Mouse (Mus musculus) heart, adult 2 months (tissue): ENCODE data around the gene Itgb7. TPM values are rescaled to one million over a fixed set of nuclear protein-coding genes. Genes with fewer than 3 reads are reported as not detected.

Source experiments
- DNase-seq, 2 experiments: peaks; one replicate each; pipeline ENCODE4 v3.0.0; 2021
- H3K27ac ChIP-seq: fragments of 200-600 bp; 2 replicates; pipeline ENCODE4 v1.8.1; 2022
- H3K27me3 ChIP-seq: fragments of 200-500 bp; 2 replicates; pipeline ENCODE4 v1.6.1; 2012; ENCODE audit warnings: mild to moderate bottlenecking, low read length, inconsistent platforms, mixed read lengths; ENCODE audit not compliant: control insufficient read depth, insufficient read depth
- H3K36me3 ChIP-seq: fragments of 200-500 bp; 2 replicates; pipeline ENCODE4 v1.6.1; 2012; ENCODE audit warnings: low read length, inconsistent platforms; ENCODE audit not compliant: control insufficient read depth, insufficient read depth
- H3K4me1 ChIP-seq: fragments of 200-500 bp; 2 replicates; pipeline ENCODE4 v1.6.1; 2011; ENCODE audit warnings: low read length; ENCODE audit not compliant: control insufficient read depth, insufficient read depth
- H3K4me3 ChIP-seq: fragments of 200-600 bp; 2 replicates; pipeline ENCODE4 v1.8.1; 2022
- H3K79me2 ChIP-seq: fragments of 200-500 bp; replicated peaks from 2 replicates; pipeline ENCODE4 v1.6.1; 2012; ENCODE audit warnings: mild to moderate bottlenecking, inconsistent platforms, low read length, moderate library complexity, mixed read lengths; ENCODE audit not compliant: control insufficient read depth, insufficient read depth
- H3K9ac ChIP-seq: fragments of 200-500 bp; 2 replicates; pipeline ENCODE4 v1.6.1; 2012; ENCODE audit warnings: low read depth, mild to moderate bottlenecking, control low read depth, inconsistent platforms, low read length, mixed read lengths
- CTCF ChIP-seq: fragments of 200-600 bp; IDR thresholded peaks from 2 replicates; pipeline ENCODE4 v1.8.1; 2022; ENCODE audit warnings: antibody characterized with exemption, mild to moderate bottlenecking, moderate library complexity
- EP300 ChIP-seq: fragments of 200-500 bp; IDR thresholded peaks from 2 replicates; pipeline ENCODE4 v1.6.1; 2011; ENCODE audit warnings: low read depth, low read length, control low read depth; ENCODE audit not compliant: insufficient read depth
- POLR2A ChIP-seq: fragments of 200-500 bp; IDR thresholded peaks from 2 replicates; pipeline ENCODE4 v1.6.1; 2011; ENCODE audit warnings: mild to moderate bottlenecking, low read depth, low read length, control low read depth; ENCODE audit not compliant: insufficient read depth
- WGBS: fragments of 180-500 bp; shearing (Covaris S2); methylation state at CpG from one replicate; pipeline ENCODE4 v1.1.7; 2018; 5-methylcytosine and 5-hydroxymethylcytosine counted together
- intact Hi-C: fragments of 180-260 bp; cut with DNase I; formaldehyde crosslinking; loops from one replicate; pipeline ENCODE4 v1.15.1; 2025
- polyA plus RNA-seq: library from polyadenylated mRNA; depleted of rRNA; stranded (reverse); fragments of >200 nt; gene quantifications from 2 replicates; pipeline ENCODE4 v1.2.3, GENCODE M21; 2012
- total RNA-seq, 2 experiments: library from RNA; stranded (reverse); gene quantifications; 2 replicates each; pipeline ENCODE4 v1.2.3; 2021

The Itgb7 gene
- total and polyA plus RNA-seq, 3 experiments: 1.5 to 4.6 (median 2.0) TPM

DNA sequence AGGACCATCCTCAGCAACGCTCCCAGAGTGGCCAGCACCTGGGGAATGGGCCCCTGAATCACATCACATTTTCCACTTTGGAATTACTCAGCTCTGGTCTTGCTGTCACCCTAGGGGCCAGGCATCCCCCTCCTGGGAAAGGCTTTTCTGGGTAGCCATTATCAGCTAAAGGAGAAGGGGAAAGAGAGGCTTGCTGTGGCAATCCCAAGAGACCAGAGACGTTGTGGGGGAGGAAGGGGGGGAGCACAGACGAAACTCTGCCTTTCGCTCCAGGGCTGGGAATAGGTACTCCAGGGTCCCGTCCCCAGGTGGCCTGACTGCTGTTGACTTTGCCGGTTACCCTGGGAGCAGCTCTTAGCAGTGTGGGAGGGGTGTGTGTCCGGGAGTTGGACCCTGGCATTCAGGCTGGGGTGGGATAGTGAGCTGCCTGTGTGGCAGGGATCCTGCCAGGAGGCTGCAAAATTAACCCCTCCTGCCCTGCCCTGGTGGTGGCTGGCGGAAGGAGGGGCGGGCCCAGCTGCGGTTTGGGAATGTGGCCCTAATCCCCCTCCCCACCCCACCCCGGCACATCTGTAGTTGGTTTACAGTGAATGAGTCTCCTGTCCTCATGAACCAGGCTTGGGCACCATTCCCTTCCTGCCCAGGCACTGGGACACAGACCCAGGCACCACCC lies 27.0 kb upstream of the Itgb7 start:
- Histone ChIP-seq H3K79me2 (no peaks in the 10 kb centered on the region), H3K4me1 (peaks cover 8% of the 10 kb centered on the region; the same call in 1 of the 2 replicates), H3K27ac (peak overlapping the region; percentile 81), H3K27me3 (no peaks in the 10 kb centered on the region), H3K9ac (no peak overlapping the region), H3K36me3 (no peaks in the 10 kb centered on the region), H3K4me3 (no peak overlapping the region; the same call in 1 of the 2 replicates)
- intact Hi-C loops: no loop called here
- peak in 1 of 2 experiments; percentile 20 for DNase-seq
- TF ChIP-seq EP300: no peak
- TF ChIP-seq POLR2A: no peak
- no peak for TF ChIP-seq CTCF
- WGBS: 49% methylated on average over 11 of the region's 11 CpGs

DNA sequence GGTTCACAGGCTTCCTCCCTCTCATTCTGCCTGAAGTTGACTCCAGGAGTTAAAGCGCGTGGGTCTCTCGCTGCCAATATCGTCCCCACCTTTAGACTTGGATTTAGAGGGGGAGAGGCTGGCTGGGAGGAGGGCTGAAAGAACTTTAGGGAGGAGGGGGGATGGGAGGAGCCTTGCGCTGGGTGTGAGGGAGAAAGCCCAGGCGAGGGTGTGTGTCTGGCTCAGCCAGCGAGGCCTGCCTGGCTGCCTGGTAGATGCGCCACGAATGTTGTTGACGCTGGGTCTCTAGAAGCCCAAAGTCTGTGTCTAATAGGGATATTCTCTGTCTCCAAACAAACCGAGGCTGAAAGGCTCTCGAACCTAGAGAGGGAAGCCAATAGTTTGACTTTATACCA lies 26.3 kb upstream of the Itgb7 start:
- peak overlapping the region; percentile 81 for H3K27ac ChIP-seq
- H3K4me3 ChIP-seq: peak overlapping the region; percentile 60
- TF ChIP-seq EP300 (no peak), POLR2A (peak; percentile 64), CTCF (no peak)
- no peaks in the 10 kb centered on the region for H3K27me3 ChIP-seq
- peaks cover 8% of the 10 kb centered on the region; the same call in 1 of the 2 replicates for H3K4me1 ChIP-seq
- H3K9ac ChIP-seq: peak overlapping the region; percentile 91
- no peaks in the 10 kb centered on the region for H3K36me3 ChIP-seq
- DNase-seq: peak; percentile 75 to 76
- 53% methylated on average over 12 of the region's 12 CpGs for WGBS
- no peaks in the 10 kb centered on the region for H3K79me2 ChIP-seq
- intact Hi-C loops: no loop called here

DNA sequence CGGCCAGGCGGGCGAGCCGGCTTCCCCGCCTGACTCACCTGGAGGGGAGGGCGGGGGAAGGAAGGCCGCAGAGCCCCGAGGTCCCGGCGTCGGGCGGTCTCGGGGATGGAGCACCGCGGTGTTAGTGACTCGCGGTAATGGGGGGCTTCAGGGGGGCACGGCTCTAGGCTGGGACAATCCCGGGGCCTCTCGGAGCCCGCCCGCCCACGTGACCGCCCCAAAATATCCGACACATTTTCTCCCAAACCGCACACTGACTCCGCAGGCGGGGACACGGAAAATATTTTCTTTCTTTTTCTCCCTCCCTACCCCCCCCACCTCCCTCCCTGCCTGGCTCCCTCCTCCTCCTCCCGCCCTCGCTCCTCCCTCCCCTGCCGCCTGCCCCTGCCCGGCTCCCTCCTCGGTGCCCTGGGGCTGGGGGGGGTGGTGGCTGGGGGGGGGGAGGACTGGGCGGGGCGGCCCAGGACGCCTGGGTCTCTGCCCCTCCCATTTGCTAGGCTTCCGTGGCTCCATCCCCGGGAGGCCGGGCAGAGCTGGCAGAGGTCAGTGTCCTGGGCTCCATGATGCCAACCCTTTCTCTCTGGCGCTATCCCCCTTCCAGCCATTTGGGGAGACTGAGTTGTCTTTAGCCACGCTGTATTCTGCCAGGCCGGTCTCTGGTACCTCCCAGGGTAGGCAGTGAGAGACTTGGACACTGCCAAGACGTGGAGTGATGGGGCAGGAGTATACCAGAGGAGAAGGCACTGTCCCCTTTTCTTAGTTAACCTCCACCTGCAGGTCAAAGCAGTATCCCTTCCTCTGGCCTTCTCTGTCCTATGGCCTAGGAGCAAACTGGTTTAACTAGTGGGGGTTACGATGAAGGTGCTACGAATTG lies 25.7 kb upstream of the Itgb7 start, which contains the start of gene Rarg:
Rarg (minus strand) TSS at position 316 of the 874 bp plus-strand sequence.
- DNase-seq: peak; percentile 69 to 72
- intact Hi-C loops: no loop called here
- no peaks in the 10 kb centered on the region for H3K27me3 ChIP-seq
- peak within 1 kb of the TSS; percentile 81 for H3K27ac ChIP-seq
- WGBS: 5% methylated on average over 39 of the region's 46 CpGs
- no peak for TF ChIP-seq EP300
- peak; percentile 12; the same call in 1 of the 2 replicates for TF ChIP-seq POLR2A
- no peaks in the 10 kb centered on the region for H3K79me2 ChIP-seq
- no peaks in the 10 kb centered on the region for H3K36me3 ChIP-seq
- peak within 1 kb of the TSS; percentile 60 for H3K4me3 ChIP-seq
- H3K4me1 ChIP-seq: peaks cover 8% of the 10 kb centered on the region; the same call in 1 of the 2 replicates
- H3K9ac ChIP-seq: peak within 1 kb of the TSS; percentile 91

DNA sequence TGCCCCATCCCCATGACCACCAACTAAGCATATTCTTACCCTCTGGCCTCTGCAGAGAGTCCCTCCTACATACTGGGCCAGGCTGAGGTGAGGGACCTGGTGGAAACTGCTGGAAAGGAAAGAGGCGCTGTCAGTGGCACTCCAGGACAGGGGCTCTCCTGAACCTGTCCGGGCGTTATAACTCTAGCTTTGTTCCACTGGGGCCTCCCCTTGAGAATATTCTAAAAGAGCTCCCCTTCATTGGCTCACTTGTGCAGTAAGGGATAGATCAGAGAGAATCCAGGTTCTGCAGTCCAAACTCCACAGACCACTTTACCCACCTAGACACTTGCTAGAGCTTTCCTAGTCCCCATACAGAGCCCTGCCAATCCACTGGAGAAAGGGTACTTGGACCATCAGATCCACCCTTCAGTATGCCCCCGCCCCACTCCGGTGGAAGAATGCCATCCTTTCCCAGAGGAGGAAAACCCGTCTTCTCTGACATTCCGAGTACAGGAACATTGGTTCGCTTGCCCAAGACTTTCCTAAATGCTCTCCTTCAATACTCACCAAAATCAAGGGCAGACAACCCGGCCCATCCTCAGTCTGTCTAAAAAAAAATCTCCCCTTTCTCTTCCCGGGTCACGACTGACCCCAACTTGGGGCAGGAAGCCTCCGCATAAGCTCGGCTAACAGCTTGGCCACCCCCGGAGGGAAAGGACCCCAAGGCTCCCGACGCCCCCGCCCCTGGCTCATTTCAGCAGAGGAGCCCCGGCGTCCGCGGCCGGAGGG lies 24.9 kb upstream of the Itgb7 start:
- no peaks in the 10 kb centered on the region for H3K27me3 ChIP-seq
- H3K27ac ChIP-seq: peak overlapping the region; percentile 81
- WGBS: 19% methylated on average over 22 of the region's 22 CpGs
- H3K9ac ChIP-seq: peak overlapping the region; percentile 91
- TF ChIP-seq CTCF: no peak
- no peak for TF ChIP-seq EP300
- TF ChIP-seq POLR2A: no peak
- intact Hi-C loops: no loop called here
- H3K4me3 ChIP-seq: peak overlapping the region; percentile 60
- no peaks in the 10 kb centered on the region for H3K36me3 ChIP-seq
- H3K4me1 ChIP-seq: peaks cover 8% of the 10 kb centered on the region; the same call in 1 of the 2 replicates
- no peaks in the 10 kb centered on the region for H3K79me2 ChIP-seq
- peak in 1 of 2 experiments; percentile 20 for DNase-seq

DNA sequence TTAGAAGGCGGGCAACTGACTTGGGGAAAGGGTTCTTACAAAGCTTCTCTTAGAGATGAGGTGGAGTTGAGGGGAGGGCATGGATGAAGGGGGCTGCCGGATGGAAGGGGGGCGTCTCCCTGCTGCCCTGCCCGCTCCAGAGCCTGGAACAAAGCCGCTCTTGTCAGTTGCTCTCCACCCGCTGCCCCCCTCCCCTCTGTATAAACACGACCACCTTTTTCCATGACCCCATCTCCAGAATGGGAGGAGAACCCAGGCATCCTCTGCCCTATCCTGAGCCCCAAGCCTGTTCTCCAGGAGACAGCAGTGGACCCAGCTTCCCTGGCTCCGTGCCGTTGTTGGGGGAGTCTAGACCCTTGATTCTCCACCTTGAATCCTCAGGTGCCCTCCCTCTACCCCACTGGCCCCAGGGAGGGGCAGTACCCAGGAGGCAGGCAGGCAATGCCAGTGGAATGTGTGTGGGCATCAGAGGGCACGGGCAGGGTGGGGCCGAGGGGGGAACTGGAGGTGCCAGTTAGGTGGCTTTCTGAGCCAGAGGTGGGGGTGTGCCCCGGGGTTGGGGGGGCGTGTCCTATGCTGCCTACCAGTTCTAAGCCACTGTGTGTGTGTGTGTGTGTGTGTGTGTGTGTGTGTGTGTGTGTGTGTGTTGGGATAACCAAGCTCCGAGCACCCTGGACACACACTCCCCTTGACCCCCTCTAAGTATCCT lies 24.0 kb upstream of the Itgb7 start:
- no peaks in the 10 kb centered on the region for H3K27me3 ChIP-seq
- no peak overlapping the region for H3K9ac ChIP-seq
- 58% methylated on average over 14 of the region's 14 CpGs for WGBS
- H3K36me3 ChIP-seq: no peaks in the 10 kb centered on the region
- DNase-seq: peak in 1 of 2 experiments; percentile 18
- peaks cover 8% of the 10 kb centered on the region; the same call in 1 of the 2 replicates for H3K4me1 ChIP-seq
- no peak overlapping the region for H3K4me3 ChIP-seq
- TF ChIP-seq POLR2A (no peak), CTCF (no peak), EP300 (no peak)
- intact Hi-C loops: no loop called here
- no peak overlapping the region for H3K27ac ChIP-seq
- no peaks in the 10 kb centered on the region for H3K79me2 ChIP-seq
